Mouse (Mus musculus): ENCODE results near the gene Lrrc51. TPM values are rescaled to one million over a fixed set of nuclear protein-coding genes. Genes with fewer than 3 reads are reported as not detected.

The Lrrc51 gene
- polyA plus RNA-seq, 1 experiment from 2014 or later = 9.6 TPM

- Histone ChIP-seq H3K4me2 (ENCODE audit: low read length) (no peak overlapping the region; the same call in 1 of the 2 replicates), H3K9me3 (replicated peaks; ENCODE audit: low read length) (no peaks in the 10 kb centered on the region), H3K4me3 (replicated peaks; ENCODE audit: low read depth, low read length) (no peak overlapping the region), H3K27ac (peak overlapping the region; percentile 70; the same call in 1 of the 2 replicates), H3K9ac (ENCODE audit: low read depth, low read length) (no peak overlapping the region), H3K4me1 (replicated peaks; ENCODE audit: insufficient read depth, low read length) (peaks cover 12% of the 10 kb centered on the region; the same call in 1 of the 2 replicates), H3K36me3 (ENCODE audit: insufficient read depth, low read length) (no peaks in the 10 kb centered on the region), H3K27me3 (ENCODE audit: insufficient read depth, low read length) (no peaks in the 10 kb centered on the region)
- DNase-seq (ENCODE audit: low spot score) (no peak), ATAC-seq (replicated peaks; ENCODE audit: low FRiP score, low read depth) (peak; percentile 50; the same call in 1 of the 2 replicates)
- no peak for TF ChIP-seq CTCF (IDR thresholded peaks at IDR 0.05; ENCODE audit: low read depth)
- WGBS = 59% methylated on average over 7 of the region's 7 CpGs
Measured at GRCm38 (mm10) chr7:101869163-101869500, 64.6 kb downstream of the Lrrc51 start.

GRCm38 (mm10) chr7:101868241-101869162 lies 65.2 kb downstream of the Lrrc51 start:
- Histone ChIP-seq H3K27ac (peak overlapping the region; percentile 70), H3K36me3 (ENCODE audit: insufficient read depth, low read length) (no peaks in the 10 kb centered on the region), H3K4me2 (ENCODE audit: low read length) (peak overlapping the region; percentile 11), H3K27me3 (ENCODE audit: insufficient read depth, low read length) (no peaks in the 10 kb centered on the region), H3K4me3 (replicated peaks; ENCODE audit: low read depth, low read length) (no peak overlapping the region), H3K9me3 (replicated peaks; ENCODE audit: low read length) (no peaks in the 10 kb centered on the region), H3K9ac (ENCODE audit: low read depth, low read length) (no peak overlapping the region), H3K4me1 (replicated peaks; ENCODE audit: insufficient read depth, low read length) (peaks cover 12% of the 10 kb centered on the region; the same call in 1 of the 2 replicates)
- DNase-seq (ENCODE audit: low spot score) (peak; percentile 84), ATAC-seq (replicated peaks; ENCODE audit: low FRiP score, low read depth) (peak; percentile 60)
- TF ChIP-seq CTCF (IDR thresholded peaks at IDR 0.05; ENCODE audit: low read depth) = no peak
- WGBS = 34% methylated on average over 13 of the region's 13 CpGs

- no peak overlapping the region for H3K9ac ChIP-seq (ENCODE audit: low read depth, low read length)
- H3K36me3 ChIP-seq (ENCODE audit: insufficient read depth, low read length) = no peaks in the 10 kb centered on the region
- no peak overlapping the region for H3K4me2 ChIP-seq (ENCODE audit: low read length)
- H3K4me1 ChIP-seq (replicated peaks; ENCODE audit: insufficient read depth, low read length) = peaks cover 12% of the 10 kb centered on the region; the same call in 1 of the 2 replicates
- 99% methylated on average over 4 of the region's 4 CpGs for WGBS
- DNase-seq (ENCODE audit: low spot score) (no peak), ATAC-seq (replicated peaks; ENCODE audit: low FRiP score, low read depth) (no peak)
- H3K4me3 ChIP-seq (replicated peaks; ENCODE audit: low read depth, low read length) = no peak overlapping the region
- H3K27ac ChIP-seq = no peak overlapping the region
- H3K27me3 ChIP-seq (ENCODE audit: insufficient read depth, low read length) = no peaks in the 10 kb centered on the region
- H3K9me3 ChIP-seq (replicated peaks; ENCODE audit: low read length) = no peaks in the 10 kb centered on the region
- no peak for TF ChIP-seq CTCF (IDR thresholded peaks at IDR 0.05; ENCODE audit: low read depth)
Measured at GRCm38 (mm10) chr7:101867482-101867881, 66.2 kb downstream of the Lrrc51 start.

- WGBS = 85% methylated on average over 11 of the region's 11 CpGs
- TF ChIP-seq CTCF (IDR thresholded peaks at IDR 0.05; ENCODE audit: low read depth) = no peak
- no peaks in the 10 kb centered on the region for H3K9me3 ChIP-seq (replicated peaks; ENCODE audit: low read length)
- no peak overlapping the region for H3K4me2 ChIP-seq (ENCODE audit: low read length)
- H3K27me3 ChIP-seq (ENCODE audit: insufficient read depth, low read length) = no peaks in the 10 kb centered on the region
- H3K9ac ChIP-seq (ENCODE audit: low read depth, low read length) = no peak overlapping the region
- no peak for DNase-seq (ENCODE audit: low spot score)
- ATAC-seq (replicated peaks; ENCODE audit: low FRiP score, low read depth) = no peak
- H3K27ac ChIP-seq = no peak overlapping the region
- H3K4me3 ChIP-seq (replicated peaks; ENCODE audit: low read depth, low read length) = no peak overlapping the region
- no peaks in the 10 kb centered on the region for H3K36me3 ChIP-seq (ENCODE audit: insufficient read depth, low read length)
- H3K4me1 ChIP-seq (replicated peaks; ENCODE audit: insufficient read depth, low read length) = peaks cover 12% of the 10 kb centered on the region; the same call in 1 of the 2 replicates
Measured at GRCm38 (mm10) chr7:101866491-101867265, 67.0 kb downstream of the Lrrc51 start.

- Histone ChIP-seq H3K27me3 (ENCODE audit: insufficient read depth, low read length) (no peaks in the 10 kb centered on the region), H3K9ac (ENCODE audit: low read depth, low read length) (no peak within 1 kb of the TSS), H3K4me2 (ENCODE audit: low read length) (no peak within 1 kb of the TSS), H3K27ac (no peak within 1 kb of the TSS), H3K9me3 (replicated peaks; ENCODE audit: low read length) (no peaks in the 10 kb centered on the region), H3K4me1 (replicated peaks; ENCODE audit: insufficient read depth, low read length) (peaks cover 5% of the 10 kb centered on the region; the same call in 1 of the 2 replicates), H3K36me3 (ENCODE audit: insufficient read depth, low read length) (no peaks in the 10 kb centered on the region), H3K4me3 (replicated peaks; ENCODE audit: low read depth, low read length) (no peak within 1 kb of the TSS)
- ATAC-seq (replicated peaks; ENCODE audit: low FRiP score, low read depth) (no peak), DNase-seq (ENCODE audit: low spot score) (no peak)
- no peak for TF ChIP-seq CTCF (IDR thresholded peaks at IDR 0.05; ENCODE audit: low read depth)
- WGBS = 69% methylated on average over 3 of the region's 3 CpGs
Measured at GRCm38 (mm10) chr7:101863415-101863814, 70.3 kb downstream of the Lrrc51 start, which contains the start of gene Anapc15. Anapc15 (plus strand) TSS chr7:101863715.

Small RNAs within 50 kb of the gene (microRNA-seq; reads per million reads assigned to microRNA genes)
- not detected for gene Gm22655

Other genes with a start within 250 kb of the Lrrc51 start
- 0.13 and 0.19 TPM in 2 replicates for gene Phox2a, start 115.6 kb downstream of the Lrrc51 start, polyA plus RNA-seq (2015; fragmentation: Nextera tagmentation; extraction: Ambion mirVana)
- 34.5 and 35.6 TPM in 2 replicates for gene Inppl1, start 95.7 kb downstream of the Lrrc51 start, polyA plus RNA-seq (2015; fragmentation: Nextera tagmentation; extraction: Ambion mirVana)
- gene Folr2, start 76.7 kb downstream of the Lrrc51 start, polyA plus RNA-seq (2015; fragmentation: Nextera tagmentation; extraction: Ambion mirVana) = 1.1 and 1.4 TPM in 2 replicates
- 47.2 and 50.2 TPM in 2 replicates for gene Anapc15, start 70.2 kb downstream of the Lrrc51 start, polyA plus RNA-seq (2015; fragmentation: Nextera tagmentation; extraction: Ambion mirVana)
- 164 and 166 TPM in 2 replicates for gene Folr1, start 63.1 kb downstream of the Lrrc51 start, polyA plus RNA-seq (2015; fragmentation: Nextera tagmentation; extraction: Ambion mirVana)
- 164 and 165 TPM in 2 replicates for gene Lamtor1, start 28.0 kb downstream of the Lrrc51 start, polyA plus RNA-seq (2015; fragmentation: Nextera tagmentation; extraction: Ambion mirVana)
- 0.13 and 0.34 TPM in 2 replicates for gene Tomt, start 27.5 kb downstream of the Lrrc51 start, polyA plus RNA-seq (2015; fragmentation: Nextera tagmentation; extraction: Ambion mirVana)
- gene Numa1, start 216 bp upstream of the Lrrc51 start, polyA plus RNA-seq (2015; fragmentation: Nextera tagmentation; extraction: Ambion mirVana) = 41.7 and 45.9 TPM in 2 replicates
- 2.0 and 2.1 TPM in 2 replicates for gene Il18bp, start 84.8 kb upstream of the Lrrc51 start, polyA plus RNA-seq (2015; fragmentation: Nextera tagmentation; extraction: Ambion mirVana)
- 24.8 and 25.5 TPM in 2 replicates for gene Rnf121, start 131.6 kb upstream of the Lrrc51 start, polyA plus RNA-seq (2015; fragmentation: Nextera tagmentation; extraction: Ambion mirVana)
- 12.6 and 16.4 TPM in 2 replicates for gene Xndc1, start 131.6 kb upstream of the Lrrc51 start, polyA plus RNA-seq (2015; fragmentation: Nextera tagmentation; extraction: Ambion mirVana)
- 0.45 and 0.50 TPM in 2 replicates for gene Xntrpc, start 131.8 kb upstream of the Lrrc51 start, polyA plus RNA-seq (2015; fragmentation: Nextera tagmentation; extraction: Ambion mirVana)
- gene Trpc2, start 149.2 kb upstream of the Lrrc51 start, polyA plus RNA-seq (2015; fragmentation: Nextera tagmentation; extraction: Ambion mirVana) = not detected in 2 replicates
- gene Art1, start 167.8 kb upstream of the Lrrc51 start, polyA plus RNA-seq (2015; fragmentation: Nextera tagmentation; extraction: Ambion mirVana) = 0.24 and 0.70 TPM in 2 replicates
- gene Art5, start 175.6 kb upstream of the Lrrc51 start, polyA plus RNA-seq (2015; fragmentation: Nextera tagmentation; extraction: Ambion mirVana) = 1.4 and 2.3 TPM in 2 replicates
- gene Chrna10, start 182.9 kb upstream of the Lrrc51 start, polyA plus RNA-seq (2015; fragmentation: Nextera tagmentation; extraction: Ambion mirVana) = not detected in 2 replicates